Mouse (Mus musculus) liver, adult 2 months (tissue): Measurements from ENCODE around the gene Inpp5k.

Experiments
- CTCF ChIP-seq: fragments of 200-500 bp; IDR thresholded peaks from 2 replicates; pipeline ENCODE4 v1.5.1; 2011; ENCODE audit warnings: low read depth, low read length, control low read depth
- POLR2A ChIP-seq: fragments of 200-500 bp; IDR thresholded peaks from 2 replicates; pipeline ENCODE4 v1.6.1; 2011; ENCODE audit warnings: low read length, control low read depth; ENCODE audit not compliant: insufficient read depth; ENCODE audit errors: extremely low read depth

- no peak for TF ChIP-seq POLR2A
- no peak for TF ChIP-seq CTCF
These were observed 40.8 kb downstream of the Inpp5k start for GRCm38 (mm10) chr11:75671426-75672180.
